Comparison of ENCODE assay signal across 1 mouse cellular context in genomic region chr8:70466305-70466704, GRCm38 (mm10).
TF ChIP-seq lines count a peak whose summit lies in the region.

No protein-coding gene starts in this region.

TF ChIP-seq in C2C12, 6 proteins besides CTCF, POLR2A, EP300 and RAD21:
- TF ChIP-seq MYOG (IDR thresholded peaks at IDR 0.05; ENCODE audit: control insufficient read depth, extremely low read depth, insufficient read length), result no peak
- TF ChIP-seq MYOD1 (IDR thresholded peaks at IDR 0.05; ENCODE audit: control insufficient read depth, insufficient read length, low read depth), result no peak
- TF ChIP-seq MAX (IDR thresholded peaks at IDR 0.05), result no peak
- no peak for TF ChIP-seq CEBPB (IDR thresholded peaks at IDR 0.05; ENCODE audit: low read depth)
- TF ChIP-seq USF1 (IDR thresholded peaks at IDR 0.05; ENCODE audit: low read depth), result no peak
- TF ChIP-seq FOSL1 (IDR thresholded peaks at IDR 0.05; ENCODE audit: insufficient read depth, low read length, poor library complexity, severe bottlenecking), result no peak
